Mouse (Mus musculus): ENCODE data around the gene Bnc2. TPM values are rescaled to one million over a fixed set of nuclear protein-coding genes. Genes with fewer than 3 reads are reported as not detected.
A peak's percentile ranks its signal among the peaks of the same experiment; 100 is the strongest.

Bnc2 gene
- 1 to 10 TPM; 3.4 to 5.3 TPM for total RNA-seq (2021)

DNA sequence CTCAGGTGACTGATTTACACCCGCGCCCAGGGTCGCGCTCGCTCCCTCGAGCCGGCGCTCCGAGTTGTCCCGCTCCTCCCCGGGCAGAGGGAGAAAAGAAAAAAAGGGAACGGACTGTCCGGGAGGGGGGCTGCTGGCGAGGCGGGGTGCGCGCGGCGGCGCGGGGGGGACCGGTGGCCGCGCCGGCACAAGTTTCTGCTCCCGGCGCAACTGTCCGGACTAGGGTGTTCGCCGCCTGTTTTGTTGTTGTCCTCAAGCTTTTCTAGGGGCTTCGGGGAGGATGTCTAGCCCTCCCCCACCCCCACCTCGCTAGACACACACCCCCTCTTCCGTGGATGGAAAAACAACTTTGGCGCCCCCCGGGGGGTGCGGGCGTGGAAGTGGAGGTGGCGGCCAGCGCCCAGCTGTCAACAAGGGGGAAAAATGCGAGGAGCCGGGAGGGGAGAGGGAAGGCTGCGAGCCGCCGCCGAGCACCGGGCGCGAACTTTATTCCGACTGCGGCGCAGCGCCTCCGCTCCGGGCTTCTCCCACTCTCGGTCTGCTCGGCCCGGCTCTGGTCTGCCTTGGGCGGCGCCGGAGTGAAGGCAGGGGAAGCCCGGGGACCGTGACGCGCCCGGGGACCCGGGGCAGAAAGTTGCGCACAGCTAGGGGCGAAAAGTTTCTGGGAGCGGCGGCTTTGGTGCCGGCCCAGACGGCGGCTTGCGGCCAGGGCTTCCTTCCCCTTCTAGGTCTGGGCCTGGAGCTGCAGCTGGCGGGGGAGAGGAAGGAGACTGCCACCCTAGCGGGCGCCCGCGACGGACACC is at the start of gene Bnc2:
Gene Bnc2, minus strand, starts transcription at position 105 of the 803 bp plus-strand sequence.
- DNase-seq, result peak; percentile 20
- intact Hi-C loops (cut with DNase I), result loop anchor here (5.0 kb wide), 1 partner anchor 478 kb away; no protein-coding TSS in a partner anchor

DNA sequence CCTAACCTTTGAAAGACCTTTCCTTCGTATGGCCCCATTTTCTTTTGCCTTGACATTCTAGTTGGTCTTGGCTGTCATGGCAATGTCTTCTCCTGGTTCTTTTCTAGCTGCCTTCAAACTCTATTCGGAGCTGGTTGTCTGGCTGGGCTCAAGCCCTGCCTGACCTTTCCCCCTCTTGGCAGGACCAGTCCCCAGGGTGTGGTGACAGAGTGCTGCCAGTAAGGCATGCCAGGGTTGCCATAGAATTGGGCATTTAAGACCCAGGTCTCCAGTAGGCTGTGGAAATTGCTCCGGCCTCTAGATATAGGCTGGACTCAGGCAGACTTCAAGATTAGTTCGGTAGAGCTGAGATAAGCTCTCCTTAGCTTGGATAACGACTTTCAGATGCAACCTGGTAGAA is 32.9 kb upstream of the Bnc2 start:
- no peak for DNase-seq
- intact Hi-C loops (cut with DNase I), result no loop called here

GRCm38 (mm10) chr4:84685521-84686366 is 10.7 kb upstream of the Bnc2 start:
- intact Hi-C loops (cut with DNase I), result no loop called here
- no peak for DNase-seq

- no peak for DNase-seq
- intact Hi-C loops (cut with DNase I), result no loop called here
Measured at GRCm38 (mm10) chr4:84685009-84685408, 9.9 kb upstream of the Bnc2 start.

DNA sequence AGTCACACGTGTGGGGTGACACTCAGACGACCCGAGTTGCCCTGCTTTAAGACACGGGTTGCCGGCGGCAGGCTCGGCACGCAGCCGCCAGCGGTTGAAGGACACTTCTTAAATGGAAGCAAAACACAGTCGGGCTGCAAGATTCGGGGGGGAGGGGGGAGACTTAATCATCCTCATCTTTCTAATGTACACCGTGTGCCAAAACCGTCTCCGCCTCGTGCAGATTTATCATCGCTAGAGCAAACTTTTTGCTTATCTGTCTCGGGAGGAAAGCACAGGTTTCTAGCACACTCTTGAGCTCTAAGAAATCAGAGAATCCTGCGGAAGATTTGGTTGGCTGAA is 870 bp upstream of the Bnc2 start:
- intact Hi-C loops (cut with DNase I), result loop anchor here (5.0 kb wide), 1 partner anchor 479 kb away; no protein-coding TSS in a partner anchor
- no peak for DNase-seq

DNA sequence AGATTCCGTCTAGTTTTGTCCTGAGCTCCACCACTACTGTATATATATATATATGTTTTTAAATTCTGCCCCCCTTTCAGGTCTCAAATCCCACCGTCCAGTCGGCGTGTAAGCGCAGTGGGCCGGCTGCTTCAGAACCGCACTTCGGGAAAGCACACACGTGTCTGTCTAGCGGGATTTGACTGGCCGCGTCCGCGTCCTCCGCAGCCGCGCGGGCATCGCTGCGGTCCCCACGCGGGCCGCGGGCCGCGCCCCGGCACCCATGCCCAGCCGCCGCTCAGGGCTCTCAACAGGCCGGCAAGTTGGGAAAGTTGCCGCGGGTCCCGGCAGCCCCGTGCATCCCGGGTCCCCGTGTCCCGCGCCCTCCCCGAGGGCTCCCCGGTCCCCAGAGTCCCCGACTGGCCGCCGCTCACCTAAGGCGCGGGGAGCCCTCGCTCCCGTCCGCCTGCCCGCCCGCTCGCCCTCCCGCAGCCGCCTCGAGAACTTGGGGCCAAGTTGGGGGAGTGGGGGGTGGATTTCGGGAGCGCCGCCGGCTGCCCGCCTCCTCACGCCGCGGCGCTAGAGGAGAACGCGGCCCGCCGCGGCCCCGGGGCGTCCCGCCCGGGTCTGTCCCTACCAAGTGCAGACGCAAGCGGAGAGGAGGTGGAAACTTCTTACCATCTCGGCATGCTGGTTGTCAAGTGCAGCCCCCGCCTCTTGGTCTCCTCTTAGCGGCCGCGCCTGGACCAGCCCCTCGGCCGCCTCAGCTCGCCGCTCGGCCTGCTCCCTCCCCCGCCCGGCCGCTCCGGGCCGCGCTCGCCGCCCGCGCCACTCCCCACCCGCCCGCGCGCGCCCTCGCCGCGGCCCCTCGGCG is 531 bp downstream of the Bnc2 start:
- intact Hi-C loops (cut with DNase I), result loop anchor here (5.0 kb wide), 1 partner anchor 477 kb away; no protein-coding TSS in a partner anchor

DNA sequence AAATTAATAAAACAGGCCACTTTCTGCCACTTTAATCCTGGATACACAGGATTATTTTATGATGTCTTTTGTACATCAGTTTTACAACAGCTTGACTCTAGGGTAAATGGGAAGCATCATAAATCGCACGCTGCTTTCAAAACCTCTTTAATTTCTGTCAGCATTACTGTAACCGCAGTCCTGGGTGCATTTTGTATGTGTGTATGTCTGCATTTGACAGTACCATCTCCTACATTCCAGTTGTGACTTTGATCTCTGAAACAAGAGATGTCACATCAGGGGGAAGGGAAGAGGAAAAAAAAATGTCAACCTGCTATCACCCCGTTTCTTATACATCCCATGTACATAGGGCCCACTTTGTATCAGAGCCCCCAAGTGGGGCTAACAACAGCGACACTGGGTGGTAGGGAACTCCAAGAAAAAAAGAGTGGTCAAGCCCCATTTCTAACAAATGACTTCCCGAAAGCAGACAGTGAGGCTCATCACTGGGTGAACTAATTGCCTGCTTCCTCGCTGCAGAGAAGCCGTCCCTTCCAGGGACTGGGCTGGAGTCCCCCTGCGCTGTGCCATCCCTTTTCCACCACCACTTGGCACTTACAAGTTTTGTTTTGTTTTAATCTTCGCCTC is 1.3 kb downstream of the Bnc2 start:
- no peak for DNase-seq
- intact Hi-C loops (cut with DNase I), result no loop called here

More for the DNA sequence above, 531 bp downstream of the Bnc2 start:
- DNase-seq, result peak; percentile 38

DNA sequence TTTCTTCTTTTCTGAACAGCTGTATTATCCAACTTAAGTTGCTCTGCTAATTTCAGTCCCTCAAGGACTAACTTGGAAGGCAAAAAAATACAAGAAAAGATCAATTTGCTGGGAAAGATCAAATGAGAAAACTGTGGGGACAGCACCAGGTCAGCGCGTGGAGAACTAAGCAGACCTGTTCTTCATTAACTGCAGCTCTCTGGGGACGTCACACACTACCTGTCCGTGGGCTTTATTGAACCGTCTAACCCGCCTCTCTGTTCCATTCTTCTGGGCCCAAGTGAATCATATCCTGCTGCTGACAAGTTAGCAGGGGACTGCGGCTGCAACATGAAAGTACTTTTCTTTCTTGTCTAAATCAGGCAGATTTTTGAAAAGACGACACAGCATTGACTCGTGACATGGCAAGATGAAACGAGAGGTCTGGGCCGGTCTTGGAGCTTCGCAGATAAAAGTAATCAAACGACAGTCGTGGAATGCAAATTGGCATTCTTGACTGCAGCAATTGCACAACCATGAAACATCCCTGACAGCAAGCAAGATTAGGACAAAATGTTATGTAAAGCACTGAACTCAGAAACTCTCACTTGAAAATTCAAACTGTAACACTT is 2.8 kb downstream of the Bnc2 start:
- intact Hi-C loops (cut with DNase I), result no loop called here
- DNase-seq, result no peak

- DNase-seq, result no peak
- intact Hi-C loops (cut with DNase I), result no loop called here
Measured at GRCm38 (mm10) chr4:84670996-84671395, 4.1 kb downstream of the Bnc2 start.

- no peak for DNase-seq
- intact Hi-C loops (cut with DNase I), result no loop called here
Measured at GRCm38 (mm10) chr4:84669650-84670049, 5.4 kb downstream of the Bnc2 start.

GRCm38 (mm10) chr4:84668949-84669605 is 6.0 kb downstream of the Bnc2 start:
- intact Hi-C loops (cut with DNase I), result no loop called here
- DNase-seq, result no peak

- DNase-seq, result no peak
- intact Hi-C loops (cut with DNase I), result no loop called here
Measured at GRCm38 (mm10) chr4:84668226-84668625, 6.8 kb downstream of the Bnc2 start.

GRCm38 (mm10) chr4:84662228-84663065 is 12.6 kb downstream of the Bnc2 start:
- intact Hi-C loops (cut with DNase I), result no loop called here

DNA sequence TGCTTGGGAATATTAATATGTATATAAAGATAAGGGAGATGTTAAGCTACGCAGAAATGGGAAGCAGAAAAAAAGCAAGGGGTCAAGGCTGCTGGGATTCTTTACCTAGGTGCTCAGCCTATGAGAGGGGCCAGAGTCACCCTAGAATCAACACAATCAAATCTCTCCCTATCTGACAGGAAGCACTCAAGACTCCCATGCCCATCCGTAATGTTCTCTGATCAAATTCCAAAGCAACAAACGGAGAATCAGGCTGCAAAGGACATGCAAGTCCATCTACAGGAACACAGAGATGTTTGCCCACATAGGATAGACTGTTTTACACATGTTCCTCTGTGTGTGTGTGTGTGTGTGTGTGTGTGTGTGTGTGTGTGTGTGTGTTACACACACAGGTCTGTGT is 13.7 kb downstream of the Bnc2 start:
- DNase-seq, result no peak

More at GRCm38 (mm10) chr4:84662228-84663065, 12.6 kb downstream of the Bnc2 start:
- no peak for DNase-seq

DNA sequence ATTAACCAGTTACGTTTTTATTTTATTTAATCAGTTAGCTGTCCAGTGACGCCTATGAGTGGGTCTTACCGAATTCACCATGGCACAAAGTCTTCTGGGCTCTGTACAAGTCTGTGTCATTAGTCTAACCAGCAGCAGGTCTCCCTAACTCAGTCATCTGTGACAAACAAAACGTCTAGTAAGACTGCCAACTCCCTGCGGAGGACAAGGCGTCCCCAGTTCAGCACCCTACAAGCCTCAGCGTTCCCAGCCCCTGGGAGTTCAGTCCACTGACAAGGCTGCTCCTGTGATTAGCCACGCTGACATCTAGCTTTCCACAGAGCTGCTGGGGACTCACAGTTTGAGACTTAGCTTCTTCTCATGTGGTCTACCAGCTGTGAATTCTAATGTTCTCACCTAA is 23.3 kb downstream of the Bnc2 start:
- no peak for DNase-seq
- intact Hi-C loops (cut with DNase I), result no loop called here

More for the DNA sequence above, 13.7 kb downstream of the Bnc2 start:
- intact Hi-C loops (cut with DNase I), result no loop called here

- DNase-seq, result no peak
- intact Hi-C loops (cut with DNase I), result no loop called here
Measured at GRCm38 (mm10) chr4:84646576-84646975, 28.5 kb downstream of the Bnc2 start.

- intact Hi-C loops (cut with DNase I), result no loop called here
- DNase-seq, result no peak
Measured at GRCm38 (mm10) chr4:84639166-84639565, 35.9 kb downstream of the Bnc2 start.

DNA sequence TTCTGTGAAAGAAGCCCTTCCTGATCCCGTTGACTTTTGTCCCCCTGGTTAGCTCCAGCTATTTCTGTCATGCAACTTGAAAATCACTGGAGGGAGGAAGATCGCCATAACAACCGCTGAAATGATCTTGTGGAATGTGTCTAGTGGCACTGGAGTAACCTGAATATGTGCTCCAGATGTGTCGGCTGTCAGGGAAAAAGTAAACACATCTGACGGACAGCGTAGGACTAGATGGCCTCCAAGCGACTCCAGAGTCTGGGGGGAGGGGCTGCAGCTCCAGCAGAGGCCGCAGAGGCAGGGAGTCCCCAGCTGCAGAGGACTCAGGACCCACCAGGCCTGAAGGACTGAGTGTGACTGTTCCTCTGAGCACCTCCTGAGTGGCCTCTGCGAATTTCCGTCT is 37.4 kb downstream of the Bnc2 start:
- DNase-seq, result peak; percentile 10
- intact Hi-C loops (cut with DNase I), result no loop called here
